Mouse (Mus musculus) heart, adult 11 months (tissue): ENCODE measurements at regions not wholly inside any gene's neighbourhood (a gene's known extent, or its start where the extent isn't known, plus 50 kb on each side); places are given as distances from the start of the nearest gene placed in this dataset.

Experiments used
- DNase-seq: peaks from one replicate; pipeline ENCODE4 v3.0.0; 2022

DNA sequence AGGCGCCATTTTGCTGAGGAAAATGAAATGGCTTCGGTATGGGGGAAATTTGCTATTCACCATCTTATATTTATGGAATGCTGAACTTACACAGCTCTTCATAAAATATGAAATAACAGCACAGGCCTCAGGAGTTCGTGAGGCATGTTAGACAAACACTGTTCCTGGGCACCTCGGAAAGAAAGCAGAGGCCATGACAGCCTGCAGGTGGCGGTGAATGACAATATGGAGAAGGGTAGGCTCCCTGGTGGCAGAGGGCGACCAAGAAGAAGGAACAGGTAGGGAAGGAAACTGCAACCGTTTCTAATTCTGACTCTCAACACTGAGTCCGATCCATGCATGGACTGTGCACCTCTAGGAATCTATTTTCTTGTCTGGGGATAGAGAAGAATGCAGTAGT lies 553.6 kb upstream of the Tmpo start:
- DNase-seq, result no peak

GRCm38 (mm10) chr10:91732007-91732589 lies 551.0 kb upstream of the Tmpo start:
- DNase-seq, result no peak

- DNase-seq, result no peak
Measured at GRCm38 (mm10) chr10:91730062-91730461, 548.9 kb upstream of the Tmpo start.

- peak; percentile 89 for DNase-seq
Measured at GRCm38 (mm10) chr10:91719561-91720371, 538.7 kb upstream of the Tmpo start.

DNA sequence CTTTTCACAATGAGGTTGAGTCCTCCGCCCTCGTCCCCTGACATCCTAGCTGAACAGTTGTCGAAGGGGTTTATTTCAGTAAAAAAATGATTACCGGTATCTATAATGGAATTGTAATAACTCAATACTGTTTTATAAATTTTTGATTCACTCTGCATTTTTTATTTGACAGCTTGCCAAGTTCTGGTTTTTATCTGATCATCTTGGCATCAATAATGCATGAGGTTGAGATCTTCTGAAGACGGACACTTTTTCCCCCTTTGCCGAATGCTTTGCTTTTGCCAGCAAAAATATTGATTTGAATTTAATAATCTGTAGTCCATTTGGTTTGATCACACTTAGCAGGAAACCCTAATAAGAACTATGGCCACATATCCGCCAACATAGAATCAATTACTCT lies 535.5 kb upstream of the Tmpo start:
- no peak for DNase-seq

GRCm38 (mm10) chr10:91714648-91715047 lies 533.5 kb upstream of the Tmpo start:
- DNase-seq, result no peak

GRCm38 (mm10) chr10:91713529-91713928 lies 532.4 kb upstream of the Tmpo start:
- no peak for DNase-seq

DNA sequence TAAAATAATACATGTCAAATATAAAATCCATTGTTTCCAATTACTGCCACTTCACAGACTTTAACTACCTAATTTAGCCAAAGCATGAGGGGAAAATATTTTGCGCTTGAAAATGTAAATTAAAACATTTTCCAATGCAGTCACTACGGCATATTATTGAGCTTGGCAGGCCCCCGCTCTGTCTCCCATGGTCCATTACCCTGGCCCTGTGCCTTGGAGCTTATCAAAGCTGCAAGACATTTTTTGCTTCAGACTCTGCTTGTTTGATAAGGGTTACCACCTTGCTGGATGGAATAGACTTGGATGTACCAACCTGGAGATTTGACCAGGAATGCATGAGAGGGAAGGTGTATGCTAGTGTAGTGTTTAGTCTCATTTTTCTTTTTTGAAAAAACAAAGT lies 525.7 kb upstream of the Tmpo start:
- DNase-seq, result no peak

GRCm38 (mm10) chr10:91704751-91705150 lies 523.6 kb upstream of the Tmpo start:
- DNase-seq, result no peak

GRCm38 (mm10) chr10:91701822-91702221 lies 520.7 kb upstream of the Tmpo start:
- peak; percentile 87 for DNase-seq

DNA sequence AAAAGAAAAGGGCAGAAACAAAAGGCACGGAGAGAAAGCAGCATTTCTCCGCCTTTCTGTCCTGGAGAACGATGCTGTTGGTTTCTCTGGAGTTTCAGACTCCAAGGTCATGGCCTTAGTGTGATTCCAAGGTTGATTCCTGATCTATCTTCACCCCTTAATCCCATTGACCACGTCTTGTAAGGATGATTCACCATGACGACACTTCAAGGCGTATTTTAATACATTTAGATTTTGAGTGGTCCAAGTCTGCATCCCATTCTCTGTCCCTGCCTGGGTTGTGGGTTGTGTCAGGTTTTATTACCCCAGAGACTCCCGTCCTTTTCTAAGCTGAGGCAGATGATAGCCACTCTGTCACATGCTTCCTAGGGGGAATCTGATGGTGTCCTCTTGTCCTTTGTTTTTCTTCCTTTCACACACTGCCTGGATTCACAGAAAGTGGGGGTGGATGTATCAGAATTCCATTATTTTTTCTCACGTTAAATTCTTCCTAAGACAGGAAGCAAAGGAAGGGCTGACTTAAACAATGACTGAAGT lies 505.0 kb upstream of the Tmpo start:
- no peak for DNase-seq

DNA sequence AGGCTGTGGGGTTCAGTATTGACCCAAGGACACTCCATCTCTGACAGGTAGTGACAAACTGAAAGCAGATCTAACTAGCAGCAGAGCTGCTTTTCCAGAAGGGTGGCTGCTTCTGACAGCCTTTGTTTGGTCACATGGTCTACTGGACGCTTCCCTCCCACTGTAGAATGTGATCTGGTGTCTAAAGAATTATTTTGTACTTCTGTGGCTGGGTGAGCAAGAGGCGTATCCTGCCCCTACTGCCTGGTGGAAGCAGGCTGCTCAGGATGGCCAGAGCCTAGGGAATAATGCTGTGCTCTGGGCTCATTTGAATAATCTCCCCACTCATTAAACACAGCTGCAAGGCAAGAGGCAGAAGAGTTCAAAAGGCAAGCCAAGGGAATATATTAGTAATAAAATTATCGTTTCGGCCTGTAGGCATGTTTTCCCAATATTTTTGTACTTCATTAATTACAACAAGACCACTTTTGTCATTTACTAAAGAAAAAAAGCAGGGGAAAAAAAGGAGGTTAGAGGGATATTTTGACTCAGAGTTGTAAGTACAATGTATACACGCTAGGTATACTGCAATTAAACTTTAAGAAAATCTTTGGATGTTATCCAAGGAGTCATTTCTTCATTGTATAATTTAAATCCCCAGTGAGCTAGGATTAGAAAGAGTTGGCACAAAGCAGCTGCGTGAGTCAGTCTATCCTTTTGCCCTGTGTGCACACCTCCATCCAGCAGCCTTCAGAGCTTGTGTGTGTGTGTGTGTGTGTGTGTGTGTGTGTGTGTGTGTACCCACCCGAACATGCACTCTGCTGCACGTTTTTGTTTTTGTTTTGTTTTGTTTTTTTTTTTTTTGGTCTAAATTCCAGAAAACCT lies 504.3 kb upstream of the Tmpo start:
- DNase-seq, result no peak

- no peak for DNase-seq
Measured at GRCm38 (mm10) chr10:91679641-91680040, 498.5 kb upstream of the Tmpo start.

GRCm38 (mm10) chr10:91637911-91638310 lies 456.8 kb upstream of the Tmpo start:
- no peak for DNase-seq

DNA sequence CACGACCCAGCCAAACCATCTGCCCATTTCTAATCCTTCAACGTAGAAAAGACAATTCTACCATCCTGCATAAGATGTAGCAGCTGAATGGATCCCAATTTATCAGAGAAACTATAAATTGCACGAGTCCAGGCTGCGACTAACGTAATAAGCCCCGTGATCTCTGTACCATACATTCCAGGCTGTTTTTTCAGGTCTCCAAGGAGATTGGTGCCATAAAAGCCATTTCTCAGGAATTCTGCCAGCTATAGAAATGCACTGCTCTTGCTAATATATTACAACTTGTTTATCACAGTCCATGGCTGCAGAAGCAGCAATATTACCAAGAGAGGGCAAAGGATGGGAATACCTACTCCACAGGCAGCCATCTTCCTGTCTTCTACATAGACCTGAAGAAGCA lies 447.6 kb upstream of the Tmpo start:
- no peak for DNase-seq

GRCm38 (mm10) chr10:91622281-91622680 lies 441.2 kb upstream of the Tmpo start:
- no peak for DNase-seq

GRCm38 (mm10) chr10:91613794-91614479 lies 432.8 kb upstream of the Tmpo start:
- no peak for DNase-seq

DNA sequence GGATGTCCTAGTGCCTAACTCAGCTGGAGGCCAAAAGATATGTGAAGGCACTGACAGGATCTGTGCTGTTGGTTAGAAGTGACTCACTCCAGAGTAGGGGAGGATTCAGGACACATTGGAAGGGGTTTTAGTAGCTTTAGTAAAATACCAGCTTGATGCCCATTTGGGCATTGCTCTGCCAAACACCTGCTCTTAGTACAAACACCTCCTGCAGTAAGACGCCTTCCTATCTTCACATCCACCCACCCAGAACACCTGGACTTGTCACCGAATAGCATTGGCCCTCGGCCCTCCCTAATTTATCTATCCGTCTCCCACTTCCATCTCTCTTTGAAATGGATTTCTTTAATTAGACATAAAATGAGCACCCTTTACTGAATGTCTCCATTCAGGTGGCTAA lies 430.9 kb upstream of the Tmpo start:
- peak; percentile 59 for DNase-seq

DNA sequence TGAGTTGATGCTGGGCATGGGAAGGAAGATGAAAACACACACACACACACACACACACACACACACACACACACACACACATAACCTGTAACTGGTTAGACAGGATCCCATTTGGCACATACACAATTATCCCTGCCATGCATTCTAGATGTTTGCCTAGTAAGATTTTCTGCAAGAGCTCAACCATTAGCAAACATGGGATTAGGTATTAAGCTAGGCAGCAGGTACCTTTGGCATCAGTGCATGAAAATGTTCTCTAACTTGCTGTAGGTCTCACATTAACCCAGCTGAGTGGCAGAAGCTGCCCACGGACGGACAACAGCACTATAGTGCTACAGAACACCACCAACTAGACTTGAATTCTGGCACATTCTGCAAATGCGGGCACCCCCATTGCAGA lies 413.8 kb upstream of the Tmpo start:
- DNase-seq, result peak; percentile 55

DNA sequence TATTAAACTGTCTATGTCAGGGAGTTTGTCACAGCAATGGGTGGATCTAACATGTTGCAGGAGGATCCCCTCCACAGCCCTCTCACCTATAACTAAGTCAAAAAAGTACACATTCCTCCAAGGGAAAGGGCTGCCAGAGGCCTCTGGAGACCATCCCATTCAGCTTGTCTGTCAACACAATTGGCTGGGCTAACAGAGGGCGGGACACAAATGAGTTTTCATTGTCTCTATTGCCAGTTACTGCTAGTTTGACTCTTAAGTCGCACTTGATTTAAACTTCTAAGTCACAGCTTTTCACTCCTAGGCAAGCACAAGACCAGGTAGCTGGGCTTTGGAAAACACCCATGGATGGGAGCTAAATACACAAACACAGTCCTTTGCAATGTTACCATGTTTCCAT lies 412.3 kb upstream of the Tmpo start:
- peak; percentile 55 for DNase-seq

DNA sequence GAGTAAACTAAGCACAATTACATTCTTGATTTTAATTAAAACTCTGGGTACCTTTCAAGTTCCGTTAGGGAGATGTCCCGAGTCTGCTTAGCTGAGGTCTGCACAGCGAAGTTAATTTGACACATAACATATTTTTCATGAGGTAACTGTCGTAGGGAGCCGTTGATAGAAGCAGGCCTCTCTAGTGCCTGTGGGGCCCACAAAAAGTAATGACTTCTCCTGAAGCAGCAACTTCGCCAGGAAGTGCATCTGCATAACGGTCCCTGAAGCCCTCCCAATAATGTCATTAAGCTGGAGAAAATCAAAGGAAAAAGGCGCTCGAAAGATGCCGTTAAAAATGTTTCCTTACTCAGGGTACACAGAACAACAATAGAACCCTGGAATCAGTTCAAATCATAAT lies 410.7 kb upstream of the Tmpo start:
- DNase-seq, result peak; percentile 28

DNA sequence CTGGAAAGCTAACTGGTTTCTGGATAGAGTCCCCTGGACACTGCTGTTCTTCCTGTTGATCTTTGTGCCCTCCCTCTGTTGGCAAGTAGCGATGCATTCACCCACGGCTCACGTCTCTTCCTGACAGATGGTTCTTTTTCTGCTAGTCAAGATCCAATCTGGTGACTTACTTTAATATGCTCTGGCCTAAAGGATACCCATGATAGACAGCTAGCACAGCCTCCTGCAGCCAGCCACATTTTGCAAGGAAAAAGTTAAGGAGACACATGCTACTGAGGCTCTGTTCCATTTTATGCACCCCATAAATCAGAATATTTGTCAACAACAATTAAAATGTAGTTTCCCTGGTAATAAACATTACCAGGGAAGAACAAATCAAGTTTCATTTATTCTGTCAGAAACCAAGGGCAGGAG lies 410.3 kb upstream of the Tmpo start:
- DNase-seq, result peak; percentile 14

GRCm38 (mm10) chr10:91583204-91583603 lies 402.1 kb upstream of the Tmpo start:
- peak; percentile 55 for DNase-seq
